Mouse (Mus musculus): ENCODE measurements around the gene Tgtp2. TPM values are rescaled to one million over a fixed set of nuclear protein-coding genes. Genes with fewer than 3 reads are reported as not detected.

Tgtp2 gene
- polyA plus RNA-seq, 1 experiment from 2014 or later, result 2.8 TPM

- Histone ChIP-seq H3K27ac (ENCODE audit: low read depth, low read length) (peak overlapping the region; percentile 41), H3K36me3 (ENCODE audit: control insufficient read depth, insufficient read depth) (no peaks in the 10 kb centered on the region), H3K4me3 (ENCODE audit: low read depth, low read length) (peak overlapping the region; percentile 34), H3K4me1 (replicated peaks; ENCODE audit: control insufficient read depth, insufficient read depth, low read length) (peaks cover 12% of the 10 kb centered on the region; the same call in 1 of the 2 replicates), H3K9ac (ENCODE audit: low read depth, low read length) (peak overlapping the region; percentile 4; the same call in 1 of the 2 replicates), H3K4me2 (replicated peaks; ENCODE audit: low read depth) (peak overlapping the region; percentile 67), H3K9me3 (ENCODE audit: control insufficient read depth) (no peaks in the 10 kb centered on the region), H3K27me3 (replicated peaks; ENCODE audit: control insufficient read depth, insufficient read depth, low read length) (no peaks in the 10 kb centered on the region)
- peak; percentile 20; the same call in 1 of the 2 replicates for ATAC-seq
- TF ChIP-seq CTCF (IDR thresholded peaks at IDR 0.05; ENCODE audit: low read depth), result no peak
- 35% methylated on average over 22 of the region's 22 CpGs for WGBS
These were observed 24.0 kb upstream of the Tgtp2 start for GRCm38 (mm10) chr11:49087830-49088616.

GRCm38 (mm10) chr11:49086858-49087361 is 22.9 kb upstream of the Tgtp2 start:
- no peak for TF ChIP-seq CTCF (IDR thresholded peaks at IDR 0.05; ENCODE audit: low read depth)

GRCm38 (mm10) chr11:49084875-49085274 is 20.9 kb upstream of the Tgtp2 start:
- peak; percentile 61 for TF ChIP-seq CTCF (IDR thresholded peaks at IDR 0.05; ENCODE audit: low read depth)
- 18% methylated on average over 3 of the region's 3 CpGs for WGBS
- H3K27ac ChIP-seq (ENCODE audit: low read depth, low read length), result no peak overlapping the region

More at GRCm38 (mm10) chr11:49086858-49087361, 22.9 kb upstream of the Tgtp2 start:
- 59% methylated on average over 6 of the region's 6 CpGs for WGBS
- Histone ChIP-seq H3K4me1 (replicated peaks; ENCODE audit: control insufficient read depth, insufficient read depth, low read length) (peaks cover 12% of the 10 kb centered on the region; the same call in 1 of the 2 replicates), H3K4me3 (ENCODE audit: low read depth, low read length) (peak overlapping the region; percentile 28; the same call in 1 of the 2 replicates), H3K9me3 (ENCODE audit: control insufficient read depth) (no peaks in the 10 kb centered on the region), H3K36me3 (ENCODE audit: control insufficient read depth, insufficient read depth) (no peaks in the 10 kb centered on the region), H3K4me2 (replicated peaks; ENCODE audit: low read depth) (peak overlapping the region; percentile 67), H3K27ac (ENCODE audit: low read depth, low read length) (peak overlapping the region; percentile 41; the same call in 1 of the 2 replicates), H3K27me3 (replicated peaks; ENCODE audit: control insufficient read depth, insufficient read depth, low read length) (no peaks in the 10 kb centered on the region), H3K9ac (ENCODE audit: low read depth, low read length) (peak overlapping the region; percentile 43; the same call in 1 of the 2 replicates)
- ATAC-seq, result no peak

GRCm38 (mm10) chr11:49084385-49084784 is 20.4 kb upstream of the Tgtp2 start:
- WGBS, result 48% methylated on average over 1 of the region's 1 CpGs
- ATAC-seq, result no peak
- Histone ChIP-seq H3K27ac (ENCODE audit: low read depth, low read length) (no peak overlapping the region), H3K36me3 (ENCODE audit: control insufficient read depth, insufficient read depth) (no peaks in the 10 kb centered on the region), H3K4me1 (replicated peaks; ENCODE audit: control insufficient read depth, insufficient read depth, low read length) (peaks cover 6% of the 10 kb centered on the region; the same call in 1 of the 2 replicates), H3K9me3 (ENCODE audit: control insufficient read depth) (no peaks in the 10 kb centered on the region), H3K4me3 (ENCODE audit: low read depth, low read length) (no peak overlapping the region), H3K9ac (ENCODE audit: low read depth, low read length) (no peak overlapping the region), H3K4me2 (replicated peaks; ENCODE audit: low read depth) (no peak overlapping the region), H3K27me3 (replicated peaks; ENCODE audit: control insufficient read depth, insufficient read depth, low read length) (no peaks in the 10 kb centered on the region)
- TF ChIP-seq CTCF (IDR thresholded peaks at IDR 0.05; ENCODE audit: low read depth), result no peak

More at GRCm38 (mm10) chr11:49084875-49085274, 20.9 kb upstream of the Tgtp2 start:
- Histone ChIP-seq H3K9me3 (ENCODE audit: control insufficient read depth) (no peaks in the 10 kb centered on the region), H3K27me3 (replicated peaks; ENCODE audit: control insufficient read depth, insufficient read depth, low read length) (no peaks in the 10 kb centered on the region), H3K4me1 (replicated peaks; ENCODE audit: control insufficient read depth, insufficient read depth, low read length) (peaks cover 7% of the 10 kb centered on the region; the same call in 1 of the 2 replicates), H3K4me3 (ENCODE audit: low read depth, low read length) (no peak overlapping the region), H3K4me2 (replicated peaks; ENCODE audit: low read depth) (no peak overlapping the region), H3K9ac (ENCODE audit: low read depth, low read length) (no peak overlapping the region), H3K36me3 (ENCODE audit: control insufficient read depth, insufficient read depth) (no peaks in the 10 kb centered on the region)
- ATAC-seq, result no peak

GRCm38 (mm10) chr11:49083808-49084207 is 19.8 kb upstream of the Tgtp2 start:
- Histone ChIP-seq H3K27ac (ENCODE audit: low read depth, low read length) (no peak overlapping the region), H3K4me2 (replicated peaks; ENCODE audit: low read depth) (no peak overlapping the region), H3K9ac (ENCODE audit: low read depth, low read length) (no peak overlapping the region), H3K9me3 (ENCODE audit: control insufficient read depth) (no peaks in the 10 kb centered on the region), H3K4me3 (ENCODE audit: low read depth, low read length) (no peak overlapping the region), H3K36me3 (ENCODE audit: control insufficient read depth, insufficient read depth) (no peaks in the 10 kb centered on the region), H3K27me3 (replicated peaks; ENCODE audit: control insufficient read depth, insufficient read depth, low read length) (no peaks in the 10 kb centered on the region), H3K4me1 (replicated peaks; ENCODE audit: control insufficient read depth, insufficient read depth, low read length) (peaks cover 4% of the 10 kb centered on the region; the same call in 1 of the 2 replicates)
- ATAC-seq, result no peak
- WGBS, result 82% methylated on average over 3 of the region's 3 CpGs
- no peak for TF ChIP-seq CTCF (IDR thresholded peaks at IDR 0.05; ENCODE audit: low read depth)

GRCm38 (mm10) chr11:49083146-49083545 is 19.1 kb upstream of the Tgtp2 start:
- Histone ChIP-seq H3K27me3 (replicated peaks; ENCODE audit: control insufficient read depth, insufficient read depth, low read length) (no peaks in the 10 kb centered on the region), H3K9ac (ENCODE audit: low read depth, low read length) (no peak overlapping the region), H3K36me3 (ENCODE audit: control insufficient read depth, insufficient read depth) (no peaks in the 10 kb centered on the region), H3K4me1 (replicated peaks; ENCODE audit: control insufficient read depth, insufficient read depth, low read length) (peaks cover 9% of the 10 kb centered on the region), H3K4me2 (replicated peaks; ENCODE audit: low read depth) (no peak overlapping the region), H3K9me3 (ENCODE audit: control insufficient read depth) (no peaks in the 10 kb centered on the region), H3K4me3 (ENCODE audit: low read depth, low read length) (no peak overlapping the region), H3K27ac (ENCODE audit: low read depth, low read length) (no peak overlapping the region)
- ATAC-seq, result 0 out of 2 replicates have a peak, but pooled peaks have one; percentile 20
- TF ChIP-seq CTCF (IDR thresholded peaks at IDR 0.05; ENCODE audit: low read depth), result no peak
- 67% methylated on average over 1 of the region's 1 CpGs for WGBS
